Mouse (Mus musculus): Measurements from ENCODE around the gene Evl. TPM values are rescaled to one million over a fixed set of nuclear protein-coding genes. Genes with fewer than 3 reads are reported as not detected.
A peak's percentile ranks its signal among the peaks of the same experiment; 100 is the strongest.

Gene Evl
- total and polyA plus RNA-seq, 3 experiments, result 3.2 to 29.3 (median 11.3) TPM

GRCm38 (mm10) chr12:108634031-108634430 is 79.5 kb downstream of the Evl start:
- H3K79me2 ChIP-seq (replicated peaks; ENCODE audit: control insufficient read depth, extremely low read depth, insufficient read depth, poor library complexity, severe bottlenecking), result no peaks in the 10 kb centered on the region
- H3K27ac ChIP-seq (ENCODE audit: insufficient read depth, low read depth), result no peak overlapping the region
- in situ Hi-C loops (cut with MboI; ENCODE audit: low pct_ligation_motif_present, low pct_unique_long_range_greater_than_20kb, low sequenced_read_pairs), result no loop called here
- H3K36me3 ChIP-seq (replicated peaks in 1 of 2; ENCODE audit: control insufficient read depth in 1 of 2, insufficient read depth in 1 of 2, low read length in 1 of 2), result peaks cover 0 to 7% of the 10 kb centered on the region in 2 experiments
- TF ChIP-seq ELF1 (IDR thresholded peaks at IDR 0.05; ENCODE audit: low read depth, low read length) (no peak), MAX (IDR thresholded peaks at IDR 0.05; ENCODE audit: low read length) (no peak), MYC (IDR thresholded peaks at IDR 0.05; ENCODE audit: low read depth, low read length) (no peak), ZKSCAN1 (IDR thresholded peaks at IDR 0.05; ENCODE audit: borderline replicate concordance, low read depth, low read length) (no peak), USF2 (conservative IDR thresholded peaks at IDR 0.05; ENCODE audit: low read depth, low read length) (no peak), POLR2AphosphoS2 (IDR thresholded peaks at IDR 0.05; ENCODE audit: low read depth, low read length) (no peak), MAZ (IDR thresholded peaks at IDR 0.05; ENCODE audit: low read depth, low read length) (no peak), ZMIZ1 (IDR thresholded peaks at IDR 0.05; ENCODE audit: low read depth, low read length) (no peak), CHD1 (IDR thresholded peaks at IDR 0.05; ENCODE audit: low read depth, low read length) (no peak), E2F4 (IDR thresholded peaks at IDR 0.05; ENCODE audit: insufficient replicate concordance, low read depth, low read length) (no peak), ETS1 (conservative IDR thresholded peaks at IDR 0.05; ENCODE audit: low read depth, low read length) (no peak), RCOR1 (conservative IDR thresholded peaks at IDR 0.05; ENCODE audit: low read depth, low read length) (no peak)
- no peaks in the 10 kb centered on the region for H3K9me3 ChIP-seq (replicated peaks; ENCODE audit: low read length)
- no peak overlapping the region for H3K4me2 ChIP-seq (ENCODE audit: insufficient read depth, low read depth, poor library complexity, severe bottlenecking)
- H3K27me3 ChIP-seq (replicated peaks), result no peaks in the 10 kb centered on the region
- no peak for DNase-seq (ENCODE audit: extremely low read depth)
- dilution Hi-C loops (cut with MboI; ENCODE audit: extremely low pct_ligation_motif_present, extremely low pct_unique_long_range_greater_than_20kb, low sequenced_read_pairs), result no loop called here
- H3K4me3 ChIP-seq (replicated peaks in 1 of 3; ENCODE audit: low read depth in 2 of 3, low read length in 2 of 3, poor library complexity in 1 of 3), result no peak overlapping the region
- H3K4me1 ChIP-seq (ENCODE audit: control insufficient read depth in 1 of 2, insufficient read depth in 2 of 2), result peaks cover 0 to 52% of the 10 kb centered on the region in 2 experiments; a peak in 2 of 4 replicates
- H3K9ac ChIP-seq (ENCODE audit: insufficient read depth, low read depth), result no peak overlapping the region

GRCm38 (mm10) chr12:108635501-108635900 is 81.0 kb downstream of the Evl start:
- peak; percentile 41 for DNase-seq (ENCODE audit: extremely low read depth)
- Histone ChIP-seq H3K79me2 (replicated peaks; ENCODE audit: control insufficient read depth, extremely low read depth, insufficient read depth, poor library complexity, severe bottlenecking) (no peaks in the 10 kb centered on the region), H3K9me3 (replicated peaks; ENCODE audit: low read length) (no peaks in the 10 kb centered on the region), H3K27ac (ENCODE audit: insufficient read depth, low read depth) (no peak overlapping the region), H3K9ac (ENCODE audit: insufficient read depth, low read depth) (no peak overlapping the region), H3K36me3 (replicated peaks in 1 of 2; ENCODE audit: control insufficient read depth in 1 of 2, insufficient read depth in 1 of 2, low read length in 1 of 2) (peaks cover 0 to 7% of the 10 kb centered on the region in 2 experiments), H3K27me3 (replicated peaks) (no peaks in the 10 kb centered on the region), H3K4me2 (ENCODE audit: insufficient read depth, low read depth, poor library complexity, severe bottlenecking) (no peak overlapping the region), H3K4me3 (replicated peaks in 1 of 3; ENCODE audit: low read depth in 2 of 3, low read length in 2 of 3, poor library complexity in 1 of 3) (peak overlapping the region in 1 of 3 experiments; percentile 46), H3K4me1 (ENCODE audit: control insufficient read depth in 1 of 2, insufficient read depth in 2 of 2) (peaks cover 0 to 53% of the 10 kb centered on the region in 2 experiments; a peak in 2 of 4 replicates)
- in situ Hi-C loops (cut with MboI; ENCODE audit: low pct_ligation_motif_present, low pct_unique_long_range_greater_than_20kb, low sequenced_read_pairs) (no loop called here), dilution Hi-C loops (cut with MboI; ENCODE audit: extremely low pct_ligation_motif_present, extremely low pct_unique_long_range_greater_than_20kb, low sequenced_read_pairs) (no loop called here)
- no peak for TF ChIP-seq CHD2 (IDR thresholded peaks at IDR 0.05; ENCODE audit: low read length)
- no peak for TF ChIP-seq RAD21 (IDR thresholded peaks at IDR 0.05; ENCODE audit: low read depth, low read length)
- no peak for TF ChIP-seq MAFK (IDR thresholded peaks at IDR 0.05; ENCODE audit: insufficient replicate concordance, low read length)
- no peak for TF ChIP-seq ZNF384 (IDR thresholded peaks at IDR 0.05; ENCODE audit: low read depth, low read length)
- TF ChIP-seq ZMIZ1 (IDR thresholded peaks at IDR 0.05; ENCODE audit: low read depth, low read length), result no peak
- TF ChIP-seq ZC3H11A (IDR thresholded peaks at IDR 0.05; ENCODE audit: low read depth, low read length), result no peak
- TF ChIP-seq MEF2A (IDR thresholded peaks at IDR 0.05; ENCODE audit: borderline replicate concordance, low read depth, low read length), result no peak
- TF ChIP-seq HCFC1 (IDR thresholded peaks at IDR 0.05; ENCODE audit: low read depth, low read length), result no peak
- TF ChIP-seq GABPA (IDR thresholded peaks at IDR 0.05; ENCODE audit: insufficient replicate concordance, low read depth, low read length), result no peak
- TF ChIP-seq USF2 (conservative IDR thresholded peaks at IDR 0.05; ENCODE audit: low read depth, low read length), result no peak
- no peak for TF ChIP-seq TCF12 (IDR thresholded peaks at IDR 0.05; ENCODE audit: low read depth, low read length)
- no peak for TF ChIP-seq MYC (IDR thresholded peaks at IDR 0.05; ENCODE audit: low read depth, low read length)
- TF ChIP-seq E2F4 (IDR thresholded peaks at IDR 0.05; ENCODE audit: insufficient replicate concordance, low read depth, low read length), result no peak
- TF ChIP-seq ZKSCAN1 (IDR thresholded peaks at IDR 0.05; ENCODE audit: borderline replicate concordance, low read depth, low read length), result no peak
- no peak for TF ChIP-seq SMC3 (IDR thresholded peaks at IDR 0.05; ENCODE audit: low read depth, low read length)
